Mouse (Mus musculus) bone marrow macrophage, adult 2 months (primary cell): ENCODE measurements around the gene Lrch1.

ENCODE experiments used
- CTCF ChIP-seq: IDR thresholded peaks from 2 replicates; pipeline ENCODE4 v1.5.1; 2012; ENCODE audit warnings: low read depth, mild to moderate bottlenecking, low read length, moderate library complexity
- POLR2A ChIP-seq: IDR thresholded peaks from 2 replicates; pipeline ENCODE4 v1.6.1; 2012; ENCODE audit warnings: mild to moderate bottlenecking, low read depth, low read length, borderline replicate concordance

DNA sequence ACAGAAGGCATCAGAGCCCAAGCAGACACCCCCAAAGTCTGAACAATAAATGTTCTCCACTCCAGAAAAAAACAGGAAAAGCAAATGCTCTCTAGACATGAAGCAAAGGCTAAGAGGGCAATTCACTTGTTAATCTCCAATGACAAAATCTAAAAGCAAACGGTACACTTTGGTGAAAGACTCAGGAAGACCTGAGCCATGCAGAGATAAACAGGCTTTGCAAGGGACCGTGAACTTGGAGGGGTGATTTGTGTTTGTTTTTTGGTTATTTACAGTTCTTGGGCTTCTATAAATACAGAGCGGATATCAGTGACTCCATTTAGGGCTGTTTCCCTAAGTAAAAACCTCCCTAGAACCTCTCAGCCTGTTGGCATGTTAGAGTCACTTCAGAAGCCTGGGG lies 81.9 kb downstream of the Lrch1 start:
- TF ChIP-seq CTCF (no peak), POLR2A (no peak)
